Mouse (Mus musculus): ENCODE measurements around the gene Exosc7.
A peak's percentile ranks its signal among the peaks of the same experiment; 100 is the strongest.

Gene Exosc7

DNA sequence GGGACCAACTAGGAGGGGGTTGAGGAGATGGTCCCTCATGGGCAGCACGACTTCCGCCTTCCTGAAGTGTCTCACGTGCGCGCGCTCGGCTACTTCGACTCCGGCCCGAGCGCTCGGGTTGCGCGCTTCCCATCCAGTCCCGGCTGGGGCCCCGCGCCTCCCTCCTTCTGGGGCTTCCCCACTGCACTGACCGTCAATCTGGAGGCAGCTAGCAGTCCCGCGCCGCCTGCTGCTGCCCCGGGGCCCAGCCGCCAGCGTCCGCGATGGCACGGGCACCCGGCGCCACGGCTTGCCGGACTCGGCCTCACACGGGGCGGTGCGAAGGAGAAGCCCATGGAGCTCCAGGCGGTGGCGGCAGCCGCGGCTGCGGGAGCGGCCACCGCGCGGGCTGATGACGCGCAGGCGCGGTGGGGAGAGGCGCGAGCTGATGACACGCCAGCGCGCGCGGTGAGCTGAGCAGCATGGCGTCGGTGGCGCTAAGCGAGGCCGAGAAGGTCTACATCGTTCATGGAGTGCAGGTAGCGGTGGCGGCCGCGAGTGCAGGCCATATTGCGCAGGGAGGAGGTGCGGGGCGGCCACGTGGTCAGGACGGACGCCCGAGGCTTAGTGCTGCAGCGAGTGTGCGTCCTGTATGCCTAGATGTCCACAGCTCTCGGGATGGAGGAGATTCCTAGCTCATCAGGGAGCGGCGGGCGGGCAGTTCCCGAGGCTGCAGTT lies at the start of gene Exosc7, which contains the start of gene Zdhhc3:
TSS of gene Exosc7 (plus strand) at position 411 of the 717 bp plus-strand sequence.
TSS of gene Zdhhc3 (minus strand) at position 401 of the 717 bp plus-strand sequence.
- DNase-seq (ENCODE audit: low read depth, low spot score) = peak; percentile 69

DNA sequence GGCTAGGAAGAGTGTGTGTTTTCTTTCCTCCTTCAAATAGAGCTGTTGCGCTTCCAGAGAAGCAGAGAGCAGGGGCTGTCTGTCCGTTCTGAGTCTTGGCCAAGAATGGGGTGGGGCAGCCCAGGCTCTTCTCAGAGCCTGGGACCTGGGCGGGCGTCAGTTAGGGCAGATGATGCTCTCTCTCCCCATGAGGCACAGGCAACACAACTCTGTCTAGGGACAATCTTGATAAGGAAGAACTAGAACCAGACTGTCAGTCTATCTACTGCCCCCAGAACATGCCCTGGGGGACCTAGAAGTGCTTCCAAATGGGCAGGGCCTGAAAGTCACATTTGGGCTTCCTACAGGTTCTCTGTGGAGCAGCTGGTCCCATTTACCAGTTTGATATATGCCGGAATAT lies 33.9 kb upstream of the Exosc7 start:
- no peak for DNase-seq (ENCODE audit: low read depth, low spot score)

DNA sequence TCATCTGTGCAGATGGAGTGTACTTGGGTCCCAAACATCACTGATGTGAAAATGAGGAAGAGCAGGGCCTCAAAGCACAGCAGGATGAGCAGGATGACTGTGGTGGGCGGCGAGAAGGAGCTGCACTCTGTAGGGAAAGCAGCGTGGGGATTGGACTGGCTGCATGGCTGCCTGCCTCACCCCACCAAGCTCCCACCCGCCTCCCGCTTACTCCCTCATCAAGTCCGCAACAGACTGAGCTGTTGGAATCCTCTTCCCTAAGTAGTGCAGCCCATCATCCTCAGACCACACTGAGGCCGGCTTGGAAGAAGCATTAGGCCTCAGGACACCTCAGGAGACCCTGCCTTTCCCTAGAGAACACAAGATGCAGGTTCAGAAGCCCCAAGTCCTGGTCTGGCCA lies 32.7 kb upstream of the Exosc7 start:
- DNase-seq (ENCODE audit: low read depth, low spot score) = no peak

DNA sequence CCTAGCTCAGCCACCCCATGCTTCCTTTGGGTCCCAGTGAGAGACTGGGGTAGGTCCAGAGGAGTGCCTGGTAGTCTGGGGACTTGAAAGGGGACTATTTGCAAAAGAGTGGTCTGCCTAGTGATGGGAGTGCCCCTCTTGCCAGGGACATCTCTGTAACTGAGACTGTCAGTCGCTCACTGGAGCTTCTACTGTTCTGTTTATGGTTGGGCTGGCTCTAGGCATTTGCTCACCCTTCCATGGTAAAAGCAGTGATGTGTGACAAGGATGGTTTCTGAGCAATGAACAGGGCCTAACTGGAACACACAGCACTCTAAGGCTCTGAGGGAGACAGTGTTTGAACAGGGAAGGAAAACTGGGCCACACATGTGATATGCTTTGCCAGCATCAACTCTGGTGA lies 32.2 kb upstream of the Exosc7 start:
- no peak for DNase-seq (ENCODE audit: low read depth, low spot score)

DNA sequence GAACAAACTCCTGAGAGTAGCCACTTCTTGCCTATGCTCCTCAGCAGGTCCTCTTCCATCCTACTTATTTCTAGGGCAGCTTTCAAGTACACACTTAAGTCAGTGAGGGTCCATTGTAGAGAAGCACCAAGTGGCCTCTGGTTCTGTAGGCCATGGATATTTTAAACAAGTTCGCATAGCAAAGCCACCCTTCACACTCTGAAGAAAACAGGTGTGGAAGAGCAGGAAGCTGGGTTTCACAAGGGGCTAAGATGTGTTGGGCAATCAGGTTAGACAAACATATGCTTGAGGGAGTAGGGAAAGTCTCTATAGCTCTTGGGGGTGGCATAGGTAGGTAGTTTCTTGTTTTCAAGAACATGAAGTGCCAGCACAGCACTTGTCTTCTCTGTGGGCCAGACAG lies 27.6 kb upstream of the Exosc7 start:
- no peak for DNase-seq (ENCODE audit: low read depth, low spot score)

DNA sequence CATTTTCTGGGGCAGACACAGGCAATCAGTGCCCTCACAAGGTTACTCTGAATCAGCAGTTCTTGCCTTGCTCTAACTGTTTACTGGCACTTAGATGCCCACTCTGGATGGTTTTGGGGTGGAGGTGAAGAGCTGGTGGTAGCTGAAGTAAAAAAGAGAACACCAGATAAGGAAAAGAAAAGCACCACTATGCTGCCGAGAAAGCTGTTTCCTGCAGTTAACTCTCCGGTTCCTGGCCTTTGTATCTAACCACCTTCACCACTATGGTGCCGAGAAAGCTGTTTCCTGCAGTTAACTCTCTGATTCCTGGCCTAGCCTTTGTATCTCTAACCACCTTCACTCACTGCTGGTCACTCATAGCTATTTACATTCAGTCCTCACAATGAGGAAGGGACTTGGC lies 25.5 kb upstream of the Exosc7 start:
- no peak for DNase-seq (ENCODE audit: low read depth, low spot score)

DNA sequence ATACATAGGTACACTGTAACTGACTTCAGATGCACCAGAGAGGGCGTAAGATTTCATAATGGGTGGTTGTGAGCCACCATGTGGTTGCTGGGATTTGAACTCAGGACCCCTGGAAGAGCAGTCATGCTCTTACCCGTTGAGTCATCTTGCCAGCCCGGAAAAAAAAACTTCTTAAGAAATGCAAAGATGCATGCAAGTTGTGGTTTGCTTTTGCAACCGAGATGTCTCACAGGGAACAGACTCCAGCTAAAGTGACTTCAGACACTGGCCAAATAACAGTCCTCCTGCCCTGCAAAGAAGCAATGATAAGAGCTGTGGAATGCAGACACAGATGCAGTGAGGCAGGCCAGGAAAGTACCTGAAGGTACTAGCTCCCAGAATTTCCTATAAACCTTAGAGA lies 22.2 kb upstream of the Exosc7 start:
- DNase-seq (ENCODE audit: low read depth, low spot score) = no peak

DNA sequence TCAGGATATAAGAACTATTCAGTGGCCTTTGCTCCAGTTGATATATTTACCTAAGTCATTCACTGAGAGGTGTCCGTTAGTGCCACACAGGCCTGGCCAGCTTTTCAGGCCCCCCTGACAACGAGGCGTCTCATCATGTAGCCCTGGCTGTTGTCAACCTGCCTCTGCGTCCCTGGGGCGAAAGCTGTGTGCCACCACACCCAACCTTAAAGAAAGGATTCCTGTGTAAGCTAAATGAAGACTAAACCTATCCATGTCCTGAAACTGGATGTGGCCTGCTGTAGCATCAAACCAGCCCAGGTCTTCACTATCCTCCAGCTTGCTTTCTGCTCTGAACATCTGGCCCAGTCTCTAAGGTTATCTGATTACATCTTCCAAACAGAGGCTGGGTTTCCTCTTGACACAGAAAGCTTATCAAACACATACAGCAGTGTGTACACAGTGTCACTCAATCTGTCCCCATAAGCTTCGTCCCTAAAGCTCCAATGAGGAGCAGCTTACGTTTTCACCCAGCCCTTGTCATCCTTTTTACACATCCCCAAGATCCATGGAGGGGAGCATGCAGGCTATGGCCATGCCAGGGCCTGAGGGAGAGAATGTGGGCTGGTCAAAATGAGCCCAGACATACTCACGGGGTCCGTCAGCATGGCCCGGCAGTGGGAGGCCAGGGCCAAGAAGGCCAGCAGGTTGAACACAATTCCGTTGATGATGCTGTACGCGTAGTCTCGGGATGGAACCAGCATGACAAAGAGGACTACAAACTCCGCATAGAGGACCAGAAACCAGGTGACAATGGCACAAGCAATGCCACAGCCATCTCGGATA lies 13.2 kb upstream of the Exosc7 start:
- DNase-seq (ENCODE audit: low read depth, low spot score) = no peak

DNA sequence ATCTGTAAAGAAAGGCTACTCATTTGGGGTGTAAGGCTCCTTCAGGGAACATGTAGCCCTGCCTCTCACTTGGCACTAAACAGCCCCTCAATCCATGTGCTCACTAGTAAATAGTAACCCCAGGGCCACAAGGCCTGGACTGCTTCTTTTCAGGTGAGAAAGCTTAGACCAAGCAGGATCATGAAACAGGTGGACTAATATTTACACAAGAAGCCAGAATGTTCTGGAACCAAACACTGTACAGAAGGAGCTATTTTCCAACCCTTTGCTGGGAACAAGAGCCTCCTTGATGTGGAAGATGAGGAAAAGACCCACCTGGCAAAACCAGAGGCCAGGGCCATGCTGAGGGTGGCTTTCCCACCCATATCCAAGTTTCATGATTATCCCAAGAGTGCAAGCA lies 9.6 kb upstream of the Exosc7 start:
- no peak for DNase-seq (ENCODE audit: low read depth, low spot score)

DNA sequence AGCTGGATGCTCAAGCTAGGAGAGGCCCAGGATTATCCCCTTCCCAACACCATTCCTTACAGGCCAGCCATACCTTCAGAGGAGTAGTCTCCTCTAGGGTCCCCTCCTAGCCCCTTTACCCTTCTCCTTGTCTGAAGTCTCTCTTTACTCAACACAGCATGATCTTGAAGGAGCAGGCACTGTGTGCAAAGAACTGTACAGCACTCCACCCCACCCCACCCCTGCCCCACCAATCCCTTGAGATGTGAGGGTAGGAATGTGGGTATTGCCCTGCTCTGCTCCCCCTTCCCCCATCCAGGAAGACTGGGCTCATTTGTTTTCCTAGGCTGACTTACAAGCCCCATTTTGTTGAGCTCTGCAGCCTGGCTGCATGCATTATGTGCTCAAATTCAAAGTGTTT lies 8.7 kb upstream of the Exosc7 start:
- DNase-seq (ENCODE audit: low read depth, low spot score) = no peak

DNA sequence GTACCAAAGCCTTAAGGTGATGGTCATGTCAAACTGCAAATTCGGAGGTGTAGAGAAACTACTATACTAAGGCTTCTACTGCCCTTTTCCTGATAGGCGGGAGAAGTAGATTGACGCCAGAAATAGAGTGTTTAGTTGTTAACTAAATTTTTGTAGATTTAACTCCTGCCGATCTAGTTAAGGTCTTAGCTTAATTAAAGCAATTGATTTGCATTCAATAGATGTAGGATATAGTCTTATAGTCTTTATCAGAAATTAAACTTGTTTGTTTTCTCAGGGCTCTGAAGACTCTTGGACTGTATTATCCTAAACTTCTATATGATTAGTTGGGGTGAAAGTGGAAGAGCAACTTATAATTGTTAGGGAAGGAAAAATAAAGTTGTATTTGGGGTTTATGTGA lies 5.8 kb upstream of the Exosc7 start:
- no peak for DNase-seq (ENCODE audit: low read depth, low spot score)

DNA sequence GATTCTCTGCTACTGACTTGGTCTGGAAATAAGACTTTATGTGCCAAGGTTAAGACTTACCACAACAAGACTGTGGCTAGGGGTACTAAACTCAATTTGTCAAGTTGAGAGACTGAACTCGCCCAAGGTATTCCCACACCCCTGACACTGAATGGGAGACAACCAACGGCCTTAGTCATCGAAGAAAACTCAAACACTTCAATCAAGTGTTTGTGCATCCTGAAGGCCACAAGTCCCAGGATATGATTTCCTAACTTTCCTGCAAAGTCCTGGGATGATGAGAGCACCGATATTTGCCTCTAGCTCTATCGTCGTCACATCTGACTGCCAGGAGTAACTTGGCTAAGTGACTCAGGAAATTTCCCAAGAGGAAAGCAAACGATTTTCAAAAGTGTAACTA lies 3.8 kb upstream of the Exosc7 start:
- DNase-seq (ENCODE audit: low read depth, low spot score) = no peak

DNA sequence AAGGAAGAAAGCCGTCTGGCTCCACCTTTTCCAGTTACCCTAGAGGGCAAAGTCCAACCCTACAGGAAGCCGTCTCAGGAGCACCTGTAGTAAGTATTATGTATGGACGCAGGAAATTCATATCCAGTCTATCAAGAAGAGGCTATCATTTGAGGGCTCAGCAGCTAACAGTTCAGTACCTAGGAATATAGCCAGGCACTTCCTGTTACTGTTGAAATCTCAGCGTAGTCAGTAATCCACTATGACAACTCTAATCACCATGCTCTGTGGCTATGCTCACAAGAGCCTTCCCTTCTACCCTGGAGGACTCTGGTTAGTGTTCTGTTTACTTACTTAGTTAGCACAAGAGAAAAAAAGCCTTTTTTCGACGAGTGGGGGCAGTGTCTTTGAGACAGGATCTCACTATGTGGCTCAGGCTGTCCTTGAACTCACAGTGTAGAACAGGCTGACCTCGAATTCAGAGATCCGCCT lies 1.2 kb upstream of the Exosc7 start:
- DNase-seq (ENCODE audit: low read depth, low spot score) = no peak

DNA sequence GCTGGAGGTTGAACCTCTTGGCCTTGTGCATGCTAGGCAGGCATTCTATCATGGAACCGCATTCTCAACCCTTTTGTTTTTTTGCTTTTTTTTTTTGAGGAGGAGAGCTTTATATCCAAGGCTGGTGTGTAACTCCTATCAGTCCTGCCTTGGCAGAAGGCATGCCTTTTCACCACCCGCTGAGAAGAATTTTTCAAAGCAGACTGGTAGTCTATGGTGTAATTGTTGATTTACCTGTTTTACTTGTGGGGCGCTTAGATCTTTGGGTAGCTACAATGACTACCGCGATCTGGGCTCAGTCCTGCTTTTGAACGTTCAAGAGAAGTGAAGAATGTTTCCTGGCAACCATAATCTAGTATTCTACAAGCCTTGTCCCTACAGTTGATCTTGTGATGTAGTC lies 916 bp downstream of the Exosc7 start:
- no peak for DNase-seq (ENCODE audit: low read depth, low spot score)

DNA sequence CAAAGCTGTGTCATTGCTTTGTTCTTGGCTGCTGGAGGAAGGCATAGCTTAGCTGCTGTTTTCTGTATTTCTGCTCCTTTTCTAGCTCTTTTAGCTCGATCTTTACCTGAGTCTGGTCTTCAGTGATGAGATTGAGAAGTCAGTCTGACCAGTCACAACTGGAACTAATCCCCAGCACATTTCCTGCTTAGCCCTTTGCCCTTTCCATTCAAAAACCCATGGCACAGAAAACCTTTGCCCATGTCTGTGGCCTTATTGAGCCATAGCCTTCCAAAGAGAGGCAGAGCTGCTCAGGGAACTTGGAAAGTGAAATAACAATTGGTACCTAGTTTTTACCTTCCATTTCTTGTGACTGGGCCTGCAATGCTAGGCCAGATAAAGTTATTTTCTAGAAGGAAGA lies 2.6 kb downstream of the Exosc7 start:
- DNase-seq (ENCODE audit: low read depth, low spot score) = no peak

DNA sequence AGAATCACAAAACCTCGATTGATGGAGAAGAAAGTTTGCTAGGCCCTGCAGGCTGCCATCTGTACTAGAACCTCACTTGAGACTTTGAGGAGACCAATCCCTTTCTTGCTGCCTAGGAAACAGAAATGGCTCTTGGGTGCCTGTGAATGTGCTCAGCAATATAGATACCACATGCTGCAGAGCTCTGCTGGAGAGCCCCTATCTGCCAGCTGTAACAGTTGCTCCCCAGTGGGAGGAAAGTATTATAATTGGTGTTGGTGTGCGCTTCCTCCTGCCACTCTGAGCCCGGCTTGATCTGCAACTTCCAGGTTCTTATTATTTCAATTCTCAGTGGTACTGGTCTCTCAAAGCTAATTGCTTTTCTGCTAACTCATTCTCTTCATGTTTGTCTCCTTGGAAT lies 10.0 kb downstream of the Exosc7 start:
- no peak for DNase-seq (ENCODE audit: low read depth, low spot score)

DNA sequence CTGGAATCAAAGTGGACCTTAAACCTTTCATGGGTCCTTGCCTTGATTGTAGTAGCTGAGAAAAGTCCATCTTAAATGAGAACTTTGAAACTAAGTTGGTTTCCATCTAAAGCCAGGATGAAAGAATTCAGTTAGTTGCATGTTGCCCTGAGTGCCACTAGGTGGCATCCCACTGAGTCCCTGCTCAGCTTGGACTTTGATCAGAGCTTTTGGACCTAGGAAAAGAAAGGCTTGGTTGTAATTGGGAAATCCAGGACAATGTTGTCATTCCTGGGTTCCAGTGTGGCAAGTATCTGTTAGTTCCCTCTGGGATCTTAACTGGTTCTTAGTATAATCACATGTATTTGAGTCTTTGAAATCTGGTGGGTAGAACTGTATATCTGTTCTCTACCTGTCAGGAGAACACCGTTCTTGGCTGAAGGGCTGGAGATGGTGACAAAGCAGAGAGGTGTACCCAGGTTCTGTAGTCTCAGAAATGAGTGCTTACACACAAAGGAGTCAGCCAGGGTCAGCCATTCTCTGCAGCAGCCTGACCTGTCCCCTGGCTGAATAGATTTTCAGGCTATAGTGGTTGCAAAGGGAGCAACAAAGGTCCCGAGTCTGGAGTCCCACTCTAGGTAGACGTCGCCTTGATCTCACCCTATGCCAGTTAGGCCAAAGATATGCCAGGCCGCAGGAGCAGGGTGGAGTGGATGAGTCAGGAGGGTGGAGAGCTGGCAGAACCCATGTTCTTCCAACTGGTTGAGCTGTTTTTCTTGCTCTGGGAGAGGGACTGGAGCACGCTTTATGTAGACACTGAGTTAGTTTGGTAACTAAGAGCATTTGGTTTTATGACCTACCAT lies 10.8 kb downstream of the Exosc7 start:
- DNase-seq (ENCODE audit: low read depth, low spot score) = no peak

DNA sequence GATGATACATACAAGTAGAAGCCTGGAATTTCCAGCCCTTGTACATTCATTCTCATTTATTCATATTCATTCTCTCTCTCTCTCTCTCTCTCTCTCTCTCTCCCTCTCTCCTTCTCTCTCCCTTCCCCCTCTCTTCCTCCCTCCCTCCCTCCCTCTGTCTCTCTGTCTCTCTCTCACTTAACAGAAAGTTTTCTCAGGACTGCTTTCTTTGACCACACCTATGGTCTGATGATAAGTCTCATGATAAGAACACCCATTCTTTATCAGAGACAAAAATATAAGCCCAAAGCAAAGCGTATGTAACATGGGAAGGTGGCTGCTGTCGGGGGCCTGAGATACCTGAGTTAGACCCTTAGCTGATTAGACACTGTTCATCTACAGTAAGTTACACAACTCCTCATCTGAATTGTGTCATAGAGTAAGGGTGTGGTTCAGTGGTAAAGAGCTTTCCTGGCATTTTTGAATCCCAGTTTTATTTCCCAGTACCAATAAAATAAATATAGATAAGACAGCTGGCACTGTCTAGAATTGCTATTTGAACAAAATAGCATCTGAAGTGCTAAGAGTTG lies 11.5 kb downstream of the Exosc7 start:
- no peak for DNase-seq (ENCODE audit: low read depth, low spot score)

DNA sequence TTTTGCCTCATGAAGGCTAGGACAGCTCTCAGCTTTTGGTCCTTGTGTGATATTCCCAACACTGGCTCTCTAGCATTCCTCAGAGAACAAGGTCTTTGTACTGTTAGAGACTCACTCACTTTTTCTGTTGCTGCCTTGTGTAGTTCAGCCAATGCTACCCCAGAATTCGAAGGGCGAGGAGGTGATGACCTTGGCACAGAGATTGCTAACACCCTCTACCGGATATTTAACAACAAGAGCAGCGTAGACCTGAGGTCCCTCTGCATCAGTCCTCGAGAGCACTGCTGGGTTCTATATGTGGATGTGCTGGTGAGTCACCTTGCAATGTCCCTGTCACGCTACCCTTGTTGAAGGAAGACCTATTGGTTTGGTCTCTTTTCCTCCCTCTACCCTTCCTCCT lies 14.6 kb downstream of the Exosc7 start:
- DNase-seq (ENCODE audit: low read depth, low spot score) = no peak

DNA sequence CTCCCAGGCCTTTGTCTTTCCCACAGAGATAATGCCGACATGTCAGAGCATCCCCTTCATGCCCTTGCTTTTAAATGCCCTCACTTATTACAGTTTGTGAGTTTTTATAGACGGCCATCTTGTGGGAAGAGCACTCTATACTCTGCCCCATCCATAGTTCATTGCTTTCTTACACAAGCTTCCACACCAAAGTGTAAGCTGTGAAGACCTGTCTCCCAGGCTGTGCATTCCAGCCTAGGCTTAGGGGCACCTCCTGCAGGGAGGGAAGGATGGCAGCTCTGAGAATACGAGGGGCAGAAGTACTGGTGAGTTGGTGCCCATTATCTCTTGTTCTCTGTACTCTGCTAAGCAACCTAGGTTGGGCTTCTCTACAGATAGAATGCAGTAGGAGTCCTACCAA lies 20.0 kb downstream of the Exosc7 start:
- no peak for DNase-seq (ENCODE audit: low read depth, low spot score)

DNA sequence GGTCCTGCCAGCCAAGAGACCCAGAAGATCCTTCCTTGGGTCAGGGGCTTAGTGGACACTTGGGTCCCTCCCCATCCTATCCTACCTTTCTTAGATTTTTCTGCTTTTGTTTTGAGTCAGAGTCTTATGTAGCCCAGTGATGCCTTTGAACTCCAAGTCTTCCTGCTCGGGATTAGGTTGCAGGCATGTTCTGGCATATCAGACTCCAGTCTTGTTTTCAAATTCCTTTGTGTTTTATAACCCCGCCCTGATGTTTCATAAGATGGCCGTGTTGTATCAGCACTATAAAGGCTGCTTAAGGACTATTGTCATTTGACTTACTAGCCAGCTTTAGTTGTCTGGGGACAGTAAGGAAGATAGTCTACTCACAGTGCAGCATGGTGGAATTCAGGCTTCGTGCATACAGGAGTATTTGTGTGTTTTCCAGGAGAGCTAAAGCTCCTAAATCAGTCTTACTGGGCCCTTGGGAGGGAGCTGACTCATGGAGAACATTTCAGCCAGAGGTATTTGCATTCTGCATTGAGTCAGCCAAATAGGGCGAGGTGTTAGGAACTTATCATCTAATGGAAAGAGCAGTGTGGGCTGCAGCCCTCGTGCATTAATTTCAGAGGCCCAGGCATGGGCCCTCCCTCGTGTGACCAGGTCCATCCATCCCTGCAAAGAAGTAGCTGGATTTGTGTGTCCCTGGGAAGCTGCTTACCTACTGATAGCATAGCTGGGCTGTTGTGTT lies 24.1 kb downstream of the Exosc7 start:
- no peak for DNase-seq (ENCODE audit: low read depth, low spot score)
